Mouse (Mus musculus): ENCODE results near the gene Tpmt.

Gene Tpmt

DNA sequence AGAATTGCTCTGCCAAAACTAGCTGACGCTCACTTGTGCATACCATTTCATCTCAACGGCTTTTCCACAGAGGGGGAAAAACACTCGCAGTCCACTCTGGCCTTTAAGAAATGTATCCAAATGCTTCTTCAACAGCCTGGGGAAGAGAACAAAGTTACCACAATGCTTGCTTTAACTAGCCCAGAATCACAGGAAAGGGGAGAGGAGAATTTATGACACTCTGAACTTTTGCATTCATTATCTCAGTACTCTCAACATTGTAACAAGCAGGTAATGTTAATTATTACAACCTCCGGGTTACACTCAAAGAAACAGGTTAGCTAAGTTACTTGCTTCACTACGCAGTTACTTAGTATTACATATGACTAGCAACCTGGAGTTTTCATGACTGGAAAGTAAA is 4.5 kb downstream of the Tpmt start:
- DNase-seq: peak; percentile 31

DNA sequence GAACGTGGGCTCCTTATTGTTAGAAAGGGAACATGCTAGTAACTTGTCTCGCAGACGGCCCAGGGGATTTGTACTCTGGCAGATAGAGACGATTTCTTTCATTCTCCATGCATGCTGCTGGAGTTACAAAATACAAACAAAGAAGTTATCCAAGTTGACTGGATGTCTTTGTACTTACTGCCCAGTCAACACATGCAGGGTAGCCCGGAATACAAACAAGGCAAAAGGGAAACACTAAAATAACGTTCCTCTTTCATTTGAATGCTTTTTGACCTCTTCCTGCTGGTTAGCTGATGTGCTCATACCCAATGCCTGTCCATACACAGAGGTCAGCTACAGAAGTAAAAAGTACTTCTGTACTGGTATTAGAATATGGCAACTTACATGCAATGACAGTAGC is 6.6 kb downstream of the Tpmt start:
- no peak for DNase-seq

DNA sequence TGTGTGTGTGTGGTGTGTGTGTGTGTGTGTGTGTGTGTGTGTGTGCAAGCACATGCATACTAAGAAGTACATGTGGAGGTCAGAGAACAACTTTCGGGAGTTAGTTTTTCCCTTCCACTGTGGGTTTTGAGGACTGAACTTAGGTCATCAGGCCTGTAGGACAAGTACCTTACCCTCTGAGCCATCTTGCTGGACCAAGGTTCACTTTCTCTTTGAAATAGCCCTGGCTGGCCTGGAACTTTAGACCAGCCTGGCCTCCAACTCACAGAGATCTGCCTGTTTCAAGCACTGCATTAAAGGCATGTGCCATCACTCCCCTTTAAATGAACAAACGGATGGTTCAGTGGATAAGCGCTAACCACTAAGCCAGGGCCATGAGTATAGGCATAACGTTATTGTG is 10.9 kb downstream of the Tpmt start:
- DNase-seq: no peak

DNA sequence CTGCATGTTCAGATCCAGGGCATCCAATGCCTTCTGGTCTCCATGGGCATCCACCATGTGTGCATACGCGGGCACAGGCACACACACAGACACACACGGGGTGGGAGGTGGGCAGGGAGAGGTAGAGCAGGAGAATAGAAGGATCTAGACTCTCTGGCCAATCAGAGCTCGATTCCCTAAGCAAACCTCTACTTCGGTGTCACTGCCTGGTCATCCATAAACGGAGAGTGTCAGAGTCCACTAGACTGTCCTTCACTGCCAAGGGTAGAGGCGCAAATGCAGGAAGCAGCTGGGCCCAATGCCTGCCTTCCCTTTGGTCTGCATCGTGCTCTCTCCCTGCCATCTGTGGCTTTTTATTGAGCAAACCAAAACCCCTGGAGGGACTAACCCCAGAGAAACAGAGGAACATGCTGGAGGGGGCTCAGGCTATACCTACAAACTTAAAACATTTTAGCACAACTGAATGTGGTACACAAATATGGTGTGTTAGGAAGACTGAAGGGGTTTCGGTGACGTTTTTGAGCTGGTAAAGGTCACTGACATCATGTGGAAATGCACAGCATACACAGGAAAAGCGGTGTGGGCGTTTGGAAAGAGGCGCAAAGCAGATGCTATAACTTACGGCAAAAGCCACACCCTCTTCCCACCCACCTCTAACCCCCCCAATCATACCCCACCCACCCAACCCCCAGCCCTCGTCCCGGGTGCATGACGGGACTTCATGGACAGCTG is 14.0 kb downstream of the Tpmt start:
- DNase-seq: peak; percentile 70

DNA sequence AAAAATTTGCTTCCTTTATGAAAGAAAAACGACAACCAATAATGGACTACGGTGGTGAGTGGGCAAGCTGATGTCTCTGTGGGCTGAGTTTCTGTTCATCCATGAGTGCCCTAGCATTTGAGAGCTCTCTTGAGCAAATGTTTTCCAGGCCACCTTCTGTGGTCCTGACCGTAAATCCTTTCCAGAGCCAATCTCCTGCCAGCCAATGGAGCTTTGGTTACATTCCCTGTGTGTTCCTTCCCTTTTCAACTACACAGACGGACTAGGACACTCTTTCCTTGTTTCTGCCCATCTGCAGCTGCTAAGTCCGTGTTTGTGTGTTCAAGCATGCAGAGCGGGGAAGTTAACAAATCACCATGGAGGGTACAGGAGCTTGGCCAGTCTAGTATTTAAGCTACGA is 23.7 kb downstream of the Tpmt start:
- no peak for DNase-seq

DNA sequence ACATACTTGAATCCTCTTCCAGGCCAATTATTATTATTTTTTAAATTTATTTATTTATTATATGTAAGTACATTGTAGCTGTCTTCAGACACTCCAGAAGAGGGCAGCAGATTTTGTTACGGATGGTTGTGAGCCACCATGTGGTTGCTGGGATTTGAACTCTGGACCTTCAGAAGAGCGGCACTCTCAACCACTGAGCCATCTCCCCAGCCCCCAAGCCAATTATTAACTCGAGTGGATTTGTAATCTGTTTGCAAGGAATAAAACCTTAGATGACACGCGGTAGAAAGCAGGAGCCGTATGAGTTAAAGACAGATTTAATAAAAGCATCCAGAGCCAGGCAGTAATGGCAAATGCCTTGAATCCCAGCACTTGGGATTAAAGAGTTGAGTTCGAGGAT is 24.8 kb downstream of the Tpmt start:
- DNase-seq: peak; percentile 23

DNA sequence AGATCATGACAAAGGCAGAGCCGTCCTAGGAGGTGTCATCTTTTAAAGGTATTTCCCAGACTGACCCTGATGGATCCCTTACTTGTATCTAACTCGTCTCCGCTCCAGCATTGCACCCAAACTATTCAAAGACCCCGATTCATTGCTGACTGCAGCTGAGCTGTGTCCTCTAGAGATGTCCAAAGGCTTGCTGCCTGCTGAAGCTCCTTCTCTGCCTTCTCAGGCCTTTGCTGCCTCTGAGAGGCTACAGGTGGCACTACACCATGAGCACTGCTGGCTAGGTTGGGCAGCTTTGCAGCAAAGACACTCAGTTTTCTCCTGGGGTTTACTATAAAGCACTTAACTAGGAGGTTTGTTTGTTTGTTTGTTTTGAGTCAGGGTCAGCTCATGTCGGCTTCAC is 27.3 kb downstream of the Tpmt start:
- peak; percentile 36 for DNase-seq

DNA sequence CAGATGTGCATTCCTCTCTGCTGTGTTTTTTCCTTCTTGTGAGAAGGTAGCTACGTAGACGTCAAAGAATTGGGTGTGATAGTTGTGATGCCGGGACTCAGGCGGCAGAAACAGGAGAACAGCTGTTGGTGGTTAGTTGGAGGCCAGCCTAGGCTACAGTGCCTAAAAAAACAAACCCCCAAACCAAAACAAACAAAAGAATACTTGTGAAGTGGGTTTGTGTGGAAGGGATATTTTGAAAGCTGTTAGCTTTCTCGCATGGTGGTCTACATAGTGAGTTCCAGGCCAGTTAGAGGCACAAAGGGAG is 29.4 kb downstream of the Tpmt start:
- no peak for DNase-seq

DNA sequence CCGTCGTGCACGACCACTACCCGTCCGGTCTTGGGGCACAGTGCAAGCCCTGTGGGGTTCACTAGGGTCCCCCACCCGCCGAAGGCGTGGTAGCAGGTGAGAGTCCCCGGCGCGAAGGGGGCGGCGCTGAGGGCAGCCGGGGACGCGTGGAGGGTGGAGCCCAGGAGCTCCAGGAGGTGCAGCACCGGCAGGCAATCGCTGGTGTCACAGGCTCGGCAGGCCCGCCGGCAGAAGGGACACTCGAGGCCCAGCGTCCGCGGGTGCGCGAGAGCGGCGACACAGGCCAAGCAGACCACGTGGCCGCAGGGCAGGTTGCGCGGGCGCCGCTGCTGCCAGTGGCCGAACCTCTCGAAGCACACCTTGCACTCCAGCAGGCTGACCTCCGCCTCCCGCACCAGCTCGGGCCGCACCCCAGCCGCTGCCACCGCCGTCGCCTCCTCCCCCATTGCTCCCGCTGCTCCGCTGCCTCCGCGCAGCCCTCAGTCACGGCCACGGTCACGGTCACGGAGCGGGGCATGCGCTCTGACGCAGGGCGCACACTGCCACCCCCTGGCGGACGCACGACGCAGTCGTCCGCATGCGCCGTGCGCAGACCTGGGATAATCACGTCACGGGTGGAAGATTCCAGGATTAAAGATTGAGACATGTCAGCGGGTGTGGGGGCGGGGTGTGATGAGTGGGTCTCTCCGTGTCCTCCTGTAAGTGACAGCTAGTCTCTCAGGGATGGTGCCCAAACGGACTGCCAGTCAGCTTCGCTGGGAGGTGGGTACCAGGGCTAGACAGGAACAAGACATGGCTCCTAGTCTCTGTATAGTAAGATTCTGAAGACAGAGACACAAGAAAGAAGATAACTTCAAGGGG is 30.0 kb downstream of the Tpmt start, which contains the start of gene Nhlrc1:
Gene Nhlrc1 (minus strand): TSS at position 517 of the 861 bp plus-strand sequence.
- peak; percentile 73 for DNase-seq

DNA sequence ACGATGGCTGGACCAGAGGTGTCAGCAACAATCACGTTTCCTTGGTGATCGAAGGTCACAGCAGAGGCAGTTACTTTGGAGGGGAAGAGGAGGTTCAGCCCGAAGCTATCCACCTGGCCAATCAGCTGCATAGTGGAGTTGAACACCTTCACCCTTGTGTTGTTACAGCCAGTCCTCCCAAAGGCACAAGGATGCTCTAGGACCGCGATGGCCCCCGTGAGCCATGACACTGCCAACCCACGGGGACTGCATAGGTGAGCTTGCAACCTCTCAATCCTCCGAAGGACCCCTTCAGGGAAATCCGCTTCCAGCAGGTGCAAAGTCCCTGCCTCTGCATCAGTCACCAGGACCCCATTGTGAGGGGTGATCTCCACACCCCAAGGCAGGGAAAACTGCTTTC is 30.8 kb downstream of the Tpmt start:
- no peak for DNase-seq

DNA sequence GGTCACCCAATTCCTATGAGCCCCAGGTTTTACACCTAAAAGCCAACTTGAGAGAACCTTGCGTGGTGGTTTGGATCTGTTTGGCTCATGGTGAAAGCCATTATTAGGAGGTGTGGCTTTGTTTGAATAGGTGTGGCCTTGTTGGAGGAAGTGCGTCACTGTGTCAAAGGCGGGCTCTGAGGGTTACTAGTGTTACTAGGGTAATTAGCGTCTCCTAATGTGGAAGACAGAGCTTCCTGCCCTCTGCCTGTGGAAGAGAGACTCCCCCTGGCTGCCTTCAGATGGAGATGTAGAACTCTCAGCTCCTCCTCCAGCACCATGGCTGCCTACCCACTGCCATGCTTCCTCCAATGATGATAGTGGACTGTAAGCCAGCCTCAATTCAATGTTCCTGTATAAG is 42.9 kb downstream of the Tpmt start:
- DNase-seq: no peak

DNA sequence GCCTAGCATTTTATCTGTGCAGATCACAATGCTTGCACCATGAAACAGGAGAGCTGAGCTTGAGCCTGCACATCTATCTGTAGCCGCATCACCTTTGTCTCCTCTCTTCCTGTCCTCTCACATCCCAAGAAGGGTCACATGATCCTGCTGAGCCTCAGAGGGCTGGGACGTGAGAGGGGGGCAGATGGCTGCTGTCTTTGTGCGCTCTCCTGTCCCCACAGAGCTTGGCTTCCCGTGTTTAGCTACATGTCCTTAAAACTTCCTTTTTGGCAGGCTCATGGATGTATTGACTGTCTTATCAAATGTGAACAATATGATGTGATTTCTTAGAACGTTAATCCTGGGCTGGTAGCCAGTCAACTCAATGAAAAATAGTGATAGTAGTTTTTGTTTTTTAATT is 45.0 kb downstream of the Tpmt start:
- no peak for DNase-seq

DNA sequence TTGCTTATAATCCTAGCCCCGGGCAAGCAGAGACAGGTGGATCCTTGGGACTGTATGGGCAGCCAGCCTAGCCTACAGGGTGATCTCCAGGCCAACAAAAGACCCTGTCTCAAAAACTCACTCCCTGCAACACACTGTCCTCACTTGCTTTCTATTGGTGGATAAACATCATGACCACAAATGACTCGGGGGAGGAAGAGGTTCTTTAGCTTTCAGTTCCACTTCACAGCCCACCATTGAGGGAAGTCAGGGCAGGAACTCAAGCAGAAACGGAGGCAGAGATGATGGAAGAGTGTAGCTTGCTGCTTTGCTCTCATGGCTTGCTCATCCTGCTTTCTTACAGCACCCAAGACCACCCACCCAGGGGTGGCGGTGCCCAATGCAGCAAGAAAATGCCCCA is 47.2 kb downstream of the Tpmt start:
- no peak for DNase-seq

DNA sequence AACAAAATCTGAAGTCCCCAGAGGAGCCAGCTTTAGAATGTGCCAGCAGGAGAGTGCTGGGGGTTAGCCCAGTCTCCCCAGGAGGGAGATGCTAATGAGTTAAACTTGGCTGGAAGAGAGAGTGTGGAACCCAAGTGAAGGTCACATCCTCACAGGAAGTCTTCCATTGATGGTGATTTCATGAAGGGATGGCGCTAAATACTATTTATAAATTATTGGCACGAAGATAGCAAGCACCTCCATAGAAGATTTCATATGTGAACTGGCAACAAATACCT is 51.3 kb downstream of the Tpmt start:
- no peak for DNase-seq

DNA sequence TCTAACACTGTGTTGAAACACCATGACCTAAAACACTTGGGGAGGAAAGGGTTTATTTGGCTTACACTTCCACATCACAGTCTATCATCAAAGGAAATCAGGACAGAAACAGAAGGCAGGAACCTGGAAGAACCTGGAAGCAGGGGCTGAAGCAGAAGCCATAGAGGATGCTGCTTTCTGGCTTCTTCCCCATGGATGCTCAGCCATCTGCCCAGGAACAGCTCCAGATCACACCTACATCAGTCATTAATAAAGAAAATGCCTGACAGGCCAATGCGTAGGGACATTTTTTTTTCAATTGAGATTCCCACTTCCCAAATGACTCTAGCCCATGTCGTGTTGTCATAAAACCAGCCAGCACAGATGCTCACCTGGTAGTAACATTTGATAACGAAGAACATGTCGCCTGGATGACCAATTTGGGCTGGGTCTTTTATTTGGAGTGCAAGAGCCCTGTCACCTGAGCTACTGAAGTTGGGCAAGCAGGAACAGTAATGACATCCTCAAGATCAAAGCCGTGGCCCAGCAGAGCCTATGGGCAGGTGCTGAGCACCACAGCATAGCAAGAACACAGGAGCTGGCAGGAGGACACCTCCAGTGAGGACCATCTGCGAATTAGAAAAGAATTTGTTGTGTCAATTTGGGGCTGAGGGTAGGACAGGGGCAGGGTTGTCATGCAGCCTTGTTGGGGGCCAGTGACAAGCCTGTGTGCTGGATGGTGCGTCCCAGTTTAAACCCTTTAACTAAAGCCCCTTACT is 51.8 kb downstream of the Tpmt start:
- DNase-seq: no peak

DNA sequence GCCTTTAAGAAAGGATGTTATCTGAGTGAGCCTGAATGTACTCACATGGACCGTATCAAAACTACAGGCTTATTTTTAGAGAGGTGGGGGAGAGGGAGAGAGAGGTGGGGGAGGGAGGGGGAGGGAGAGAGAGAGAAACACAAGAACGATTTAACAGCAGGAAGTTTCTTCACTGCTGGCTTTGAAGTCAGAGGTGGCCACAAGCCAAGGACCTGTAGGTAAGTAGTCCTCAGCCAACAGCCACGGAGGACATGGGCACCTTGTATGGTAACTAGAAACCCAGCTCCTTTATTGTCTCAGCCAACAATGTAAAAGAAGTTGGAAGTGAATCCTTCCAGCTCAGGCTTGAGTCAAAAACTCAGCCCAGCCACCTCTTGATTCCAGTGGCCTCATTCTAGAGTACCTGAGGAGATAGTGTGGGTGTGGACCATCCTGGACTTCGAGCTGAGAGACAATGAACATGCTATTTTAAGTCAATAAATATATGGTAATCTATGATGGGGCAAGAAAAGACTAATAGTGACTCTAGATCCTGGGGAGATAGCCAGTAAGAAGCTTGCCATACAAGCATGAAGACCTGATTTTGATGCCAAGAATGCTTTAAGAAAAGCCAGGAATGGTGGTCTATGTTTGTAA is 54.0 kb downstream of the Tpmt start:
- no peak for DNase-seq

DNA sequence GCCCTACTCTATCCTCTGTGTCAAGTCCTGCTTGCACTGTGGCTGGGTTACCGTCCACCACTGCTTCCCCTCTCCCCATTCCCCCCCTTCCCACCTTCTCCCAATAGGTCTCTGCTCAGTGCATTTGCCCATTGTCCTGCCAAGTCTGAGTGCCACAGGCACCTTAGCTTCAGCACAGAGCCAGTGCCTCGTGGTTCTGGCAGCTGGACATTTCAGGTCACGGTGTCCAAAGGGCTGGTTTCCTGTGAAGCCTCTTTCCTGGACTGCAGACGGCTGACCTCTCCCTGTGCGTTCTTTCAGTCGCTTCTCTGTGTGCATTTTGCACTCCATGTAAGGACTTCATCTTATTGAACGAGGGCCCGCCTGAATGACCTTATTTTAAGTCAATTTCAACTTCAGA is 56.6 kb downstream of the Tpmt start:
- DNase-seq: peak; percentile 6

DNA sequence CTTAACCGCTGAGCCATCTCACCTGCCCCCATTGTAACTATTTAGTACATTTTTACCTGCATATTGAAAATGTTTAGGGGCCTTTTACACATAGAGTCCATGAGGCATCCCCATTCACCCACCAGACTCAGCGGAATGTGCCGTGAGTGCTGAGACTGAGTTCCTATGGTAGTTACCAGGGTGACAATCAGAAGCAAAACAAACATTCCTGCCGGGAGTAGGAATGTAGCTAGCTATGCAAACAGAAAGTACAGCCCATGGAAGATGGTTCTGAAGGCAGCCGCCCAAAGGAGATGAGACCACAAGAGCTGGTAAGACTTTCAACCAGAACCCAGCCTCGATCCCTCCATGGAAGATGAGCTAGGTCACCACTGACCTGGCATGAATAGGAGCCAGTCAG is 58.3 kb downstream of the Tpmt start:
- no peak for DNase-seq

DNA sequence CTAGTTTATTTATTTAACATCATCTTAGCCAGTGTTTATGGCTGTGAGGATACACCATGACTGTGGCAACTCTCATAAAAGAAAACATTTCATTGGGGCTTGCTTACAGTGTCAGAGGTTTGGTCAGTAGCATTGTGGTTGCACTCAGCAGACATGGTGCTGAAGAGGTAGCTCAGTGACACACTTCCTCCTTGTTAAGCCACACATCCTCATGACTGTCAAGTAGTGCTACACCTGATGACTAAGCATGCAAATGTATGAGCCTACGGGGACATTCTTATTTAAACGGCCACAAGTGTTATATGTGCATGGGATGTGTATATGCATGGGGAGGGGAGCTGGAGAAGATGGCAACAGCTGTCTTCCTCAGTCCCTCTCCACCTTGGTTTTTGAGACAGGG is 60.7 kb downstream of the Tpmt start:
- DNase-seq: no peak

DNA sequence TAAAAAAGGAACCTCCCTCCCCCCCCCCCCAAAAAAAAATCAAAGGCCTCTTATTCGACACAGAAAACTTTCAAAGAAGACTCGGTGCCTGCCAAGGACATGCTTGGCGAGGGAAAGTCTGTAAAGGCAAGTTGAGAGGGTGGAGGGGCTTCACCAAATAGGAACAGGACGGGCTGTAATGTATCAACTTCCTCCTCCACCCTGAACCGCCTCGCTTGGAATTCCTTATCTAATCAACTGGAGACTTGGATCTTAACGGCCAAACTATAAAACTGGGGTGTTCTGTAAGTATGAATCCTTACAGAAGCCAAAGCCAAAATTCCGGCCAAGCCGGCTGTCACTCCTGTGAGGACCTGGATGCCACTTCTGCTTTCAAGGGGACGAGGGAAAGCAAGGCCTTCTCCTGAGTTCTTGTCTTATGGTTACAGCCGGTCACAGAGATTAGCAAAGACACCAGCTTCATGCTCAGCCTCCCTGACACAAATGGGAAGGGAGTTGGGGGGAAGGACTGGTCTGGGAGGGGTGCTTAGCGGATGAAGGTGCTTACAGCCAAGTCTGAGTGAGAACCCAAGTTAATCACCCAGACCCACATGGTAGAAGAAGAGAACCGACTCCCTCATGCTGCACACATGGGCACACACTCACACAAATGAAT is 64.6 kb downstream of the Tpmt start:
- DNase-seq: no peak

DNA sequence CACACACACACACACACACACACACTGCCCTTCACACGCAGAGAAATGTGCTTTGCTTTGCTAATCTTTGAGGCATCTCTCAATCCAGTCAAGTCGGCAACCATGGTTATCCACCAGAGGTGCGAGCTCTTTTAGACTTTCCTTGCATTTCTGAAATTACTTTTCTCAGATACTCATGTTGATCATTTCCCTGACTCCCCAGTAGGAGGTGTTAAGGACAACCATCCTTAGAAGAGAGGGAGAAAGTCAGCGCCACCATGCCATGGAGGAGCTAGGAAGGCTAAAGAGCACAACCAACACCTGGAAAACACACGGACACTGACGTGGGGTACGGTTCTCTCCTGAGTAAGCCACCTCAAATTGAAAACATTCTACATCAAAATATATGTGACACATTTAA is 68.0 kb downstream of the Tpmt start:
- DNase-seq: no peak

DNA sequence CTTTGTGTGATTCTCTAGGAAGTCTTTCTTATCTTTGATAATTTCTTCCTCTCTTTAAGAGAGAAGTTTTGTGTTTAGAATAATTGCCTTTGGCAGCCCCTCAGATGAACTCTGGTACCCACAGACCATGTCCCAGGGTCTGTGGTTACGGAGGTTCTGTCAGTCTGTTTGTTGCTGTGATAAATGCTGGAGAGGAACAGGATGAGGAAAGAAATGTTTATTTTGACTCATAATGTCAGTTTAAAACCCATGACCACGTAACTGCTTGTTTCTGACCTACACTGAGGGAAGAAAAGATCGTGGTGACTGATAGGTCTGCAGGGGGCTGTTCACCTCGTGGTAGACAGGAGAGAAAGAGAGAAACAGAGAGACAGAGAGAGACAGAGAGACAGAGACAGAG is 68.6 kb downstream of the Tpmt start:
- DNase-seq: no peak

DNA sequence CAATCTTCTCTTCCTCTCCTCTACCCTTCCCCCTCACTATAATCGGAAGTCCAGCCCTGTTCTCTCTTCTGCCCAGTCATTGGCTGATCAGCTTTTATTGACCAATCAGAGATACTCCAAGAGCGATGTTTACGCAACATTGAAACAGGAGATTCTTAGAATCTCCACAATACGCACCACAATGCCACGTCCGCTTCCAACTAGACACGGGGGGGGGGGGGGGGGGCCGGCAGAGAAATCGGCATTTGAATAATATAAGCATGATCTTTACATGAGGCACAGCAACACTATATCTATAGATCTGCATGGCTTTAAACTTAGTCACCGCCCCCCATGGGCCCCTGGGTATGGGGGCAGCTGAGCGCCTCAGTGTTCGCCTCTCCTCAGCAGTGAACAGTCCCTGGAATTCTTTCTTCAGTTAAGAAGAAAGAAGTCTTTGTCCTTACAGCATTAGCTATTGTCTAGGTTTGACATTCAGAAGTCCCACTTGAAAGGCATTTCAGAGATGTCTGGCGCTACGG is 69.4 kb downstream of the Tpmt start:
- no peak for DNase-seq

All from kidney, adult 11 months (tissue).